Mouse (Mus musculus): ENCODE data around the gene 3110082I17Rik.

GRCm38 (mm10) chr5:139367884-139368458, 92.4 kb downstream of the 3110082I17Rik start:
- TF ChIP-seq CTCF (IDR thresholded peaks at IDR 0.05; ENCODE audit: low read depth, low read length) (no peak), GATA1 (IDR thresholded peaks at IDR 0.05; ENCODE audit: borderline replicate concordance, low read length) (no peak)
